Mouse (Mus musculus) thymus, postnatal 4 days (tissue): Measurements from ENCODE around the gene Rsc1a1.

ENCODE experiments used
- DNase-seq: peaks from one replicate; pipeline ENCODE4 v3.0.0; 2021

Rsc1a1 gene

GRCm38 (mm10) chr4:141651944-141652343 lies 33.5 kb downstream of the Rsc1a1 start:
- DNase-seq: no peak

GRCm38 (mm10) chr4:141651286-141651685 lies 34.1 kb downstream of the Rsc1a1 start:
- no peak for DNase-seq

GRCm38 (mm10) chr4:141649244-141649643 lies 36.2 kb downstream of the Rsc1a1 start:
- no peak for DNase-seq

- DNase-seq: no peak
These were observed 37.1 kb downstream of the Rsc1a1 start for GRCm38 (mm10) chr4:141648262-141648661.

- no peak for DNase-seq
These were observed 38.2 kb downstream of the Rsc1a1 start for GRCm38 (mm10) chr4:141647187-141647586.

- DNase-seq: no peak
These were observed 39.4 kb downstream of the Rsc1a1 start for GRCm38 (mm10) chr4:141645988-141646387.

- no peak for DNase-seq
These were observed 42.1 kb downstream of the Rsc1a1 start for GRCm38 (mm10) chr4:141643118-141643855.

GRCm38 (mm10) chr4:141641961-141642811 lies 43.2 kb downstream of the Rsc1a1 start:
- no peak for DNase-seq

GRCm38 (mm10) chr4:141641353-141641771 lies 44.0 kb downstream of the Rsc1a1 start:
- DNase-seq: no peak

GRCm38 (mm10) chr4:141639474-141639873 lies 45.9 kb downstream of the Rsc1a1 start:
- no peak for DNase-seq

- no peak for DNase-seq
These were observed 48.7 kb downstream of the Rsc1a1 start for GRCm38 (mm10) chr4:141636693-141637092.

GRCm38 (mm10) chr4:141635991-141636390 lies 49.4 kb downstream of the Rsc1a1 start:
- no peak for DNase-seq
